Comparison of ENCODE assay signal across 7 mouse cellular contexts in genomic region chr5:140829081-140829910, GRCm38 (mm10). TPM values are rescaled to one million over a fixed set of nuclear protein-coding genes. Genes with fewer than 3 reads are reported as not detected.
DNase-seq lines count a peak whose midpoint lies in the region; ATAC-seq and TF ChIP-seq lines count a peak whose summit lies in the region.

No protein-coding gene starts in this region.

- no peak for ATAC-seq in embryonic facial prominence, embryonic 14.5 days (ENCODE audit: low read depth)
- ATAC-seq in intestine, postnatal 0 days = no peak

- H3K9me3 ChIP-seq in embryonic facial prominence, embryonic 14.5 days (ENCODE audit: control insufficient read depth, low read length) = no peaks in the 10 kb centered on the region
- H3K9me3 ChIP-seq in intestine, postnatal 0 days (ENCODE audit: control insufficient read depth) = no peaks in the 10 kb centered on the region

- peak overlapping the region; percentile 48; the same call in 1 of the 2 replicates for H3K27ac ChIP-seq in spleen, adult 2 months (ENCODE audit: insufficient read depth, low read length)
- peak overlapping the region; percentile 76; the same call in 1 of the 2 replicates for H3K27ac ChIP-seq in embryonic facial prominence, embryonic 14.5 days (replicated peaks; ENCODE audit: low read depth, low read length)
- peak overlapping the region; percentile 77; the same call in 1 of the 2 replicates for H3K27ac ChIP-seq in intestine, postnatal 0 days (ENCODE audit: low read depth, low read length)

- peak overlapping the region; percentile 94 for H3K4me3 ChIP-seq in spleen, adult 2 months (ENCODE audit: extremely low read depth, insufficient read depth, insufficient read length)
- H3K4me3 ChIP-seq in embryonic facial prominence, embryonic 14.5 days (ENCODE audit: low read depth, low read length) = peak overlapping the region; percentile 84
- H3K4me3 ChIP-seq in intestine, postnatal 0 days (ENCODE audit: low read depth, low read length) = peak overlapping the region; percentile 61

- no peaks in the 10 kb centered on the region for H3K36me3 ChIP-seq in spleen, adult 2 months (ENCODE audit: control insufficient read depth, insufficient read depth, low read length)
- H3K36me3 ChIP-seq in embryonic facial prominence, embryonic 14.5 days (ENCODE audit: control insufficient read depth, insufficient read depth, low read length) = peaks cover 6% of the 10 kb centered on the region; the same call in 1 of the 2 replicates
- H3K36me3 ChIP-seq in intestine, postnatal 0 days (ENCODE audit: control insufficient read depth, insufficient read depth) = no peaks in the 10 kb centered on the region

- peaks cover 4% of the 10 kb centered on the region for H3K4me1 ChIP-seq in spleen, adult 2 months (ENCODE audit: control insufficient read depth, insufficient read depth, insufficient read length)
- peaks cover 30% of the 10 kb centered on the region for H3K4me1 ChIP-seq in embryonic facial prominence, embryonic 14.5 days (ENCODE audit: control insufficient read depth, insufficient read depth, low read length)
- H3K4me1 ChIP-seq in intestine, postnatal 0 days (replicated peaks; ENCODE audit: control insufficient read depth, insufficient read depth, low read length) = 0 out of 2 replicates have a peak, but pooled peaks cover 3% of the 10 kb centered on the region

- no peak for TF ChIP-seq CTCF in spleen, adult 2 months (IDR thresholded peaks at IDR 0.05; ENCODE audit: extremely low read depth, insufficient read depth, insufficient read length, insufficient replicate concordance)
- TF ChIP-seq CTCF in intestine, postnatal 0 days (IDR thresholded peaks at IDR 0.05; ENCODE audit: low read depth) = peak; percentile 48

- peak overlapping the region; percentile 96 for H3K4me2 ChIP-seq in embryonic facial prominence, embryonic 14.5 days (ENCODE audit: low read depth, low read length)
- peak overlapping the region; percentile 83 for H3K4me2 ChIP-seq in intestine, postnatal 0 days (replicated peaks; ENCODE audit: low read depth)

- H3K27me3 ChIP-seq in spleen, adult 2 months (ENCODE audit: control insufficient read depth, insufficient read depth, low read length) = no peaks in the 10 kb centered on the region
- H3K27me3 ChIP-seq in embryonic facial prominence, embryonic 14.5 days (replicated peaks; ENCODE audit: control insufficient read depth, insufficient read depth, low read length) = no peaks in the 10 kb centered on the region
- H3K27me3 ChIP-seq in intestine, postnatal 0 days (replicated peaks; ENCODE audit: control insufficient read depth, insufficient read depth, low read length) = no peaks in the 10 kb centered on the region

- no peak for TF ChIP-seq POLR2A in spleen, adult 2 months (IDR thresholded peaks at IDR 0.05; ENCODE audit: low read depth, low read length)

- peak overlapping the region; percentile 85 for H3K9ac ChIP-seq in embryonic facial prominence, embryonic 14.5 days (ENCODE audit: low read depth, low read length)
- H3K9ac ChIP-seq in intestine, postnatal 0 days (ENCODE audit: low read depth, low read length) = peak overlapping the region; percentile 71

- WGBS in spleen, adult 2 months = 40% methylated on average over 18 of the region's 18 CpGs
- WGBS in embryonic facial prominence, embryonic 14.5 days = 35% methylated on average over 18 of the region's 18 CpGs
- WGBS in intestine, postnatal 0 days = 34% methylated on average over 18 of the region's 18 CpGs

- peak in 1 of 2 experiments; percentile 26 for DNase-seq in spleen, adult 2 months (ENCODE audit: low read depth in 1 of 2, low spot score in 2 of 2)
- no peak for DNase-seq in spleen, postnatal 10 days (ENCODE audit: low spot score in 2 of 2)
- DNase-seq in embryonic facial prominence, embryonic 14.5 days (ENCODE audit: low spot score) = peak; percentile 37
- DNase-seq in mesoderm, embryonic 11.5 days (ENCODE audit: low read depth, low spot score) = peak; percentile 35
- DNase-seq in gastrocnemius, postnatal 10 days = no peak
- DNase-seq in thymus, adult 18-20 months = no peak

RNA-seq across cellular contexts. Expression of gene Gna12, which starts 0.9 kb away (rescaled TPM):
- polyA plus RNA-seq in spleen, adult 2 months (2012; rRNA removed) = 66.8 and 67.9 TPM in 2 replicates
- 23.4 and 28.9 TPM in 2 replicates for polyA plus RNA-seq in embryonic facial prominence, embryonic 14.5 days (2014; fragmentation: Nextera tagmentation; extraction: Ambion mirVana)
- 13.8 and 14.4 TPM in 2 replicates for polyA plus RNA-seq in intestine, postnatal 0 days (2015; fragmentation: Nextera tagmentation; extraction: Ambion mirVana)
- 10 to 100 TPM; 38.2 to 42.4 TPM for total RNA-seq in gastrocnemius, postnatal 10 days (2021)

Comparison
In these comparisons a context has a peak if more than half of its experiments do, and no peak if none do; other contexts are left out.
1. DNase-seq: peak in embryonic facial prominence, embryonic 14.5 days (single experiment) and mesoderm, embryonic 11.5 days (single experiment); none in spleen, postnatal 10 days (0 of 2), gastrocnemius, postnatal 10 days (single experiment) and thymus, adult 18-20 months (0 of 2).
2. Peak in every context shown above with its lines, with median percentiles within 50 percentile points of each other: H3K27ac ChIP-seq and H3K4me3 ChIP-seq.